Mouse (Mus musculus) left cerebral cortex, postnatal 14 days (tissue): ENCODE data around the gene Hps1. TPM values are rescaled to one million over a fixed set of nuclear protein-coding genes. Genes with fewer than 3 reads are reported as not detected.

Experiments
- DNase-seq, 2 experiments: peaks; one replicate each; pipeline ENCODE4 v3.0.0; 2021 to 2022; ENCODE audit warnings: low spot score in 2 of 2, mixed read lengths in 1 of 2
- intact Hi-C: fragments of 180-260 bp; cut with DNase I; formaldehyde crosslinking; loops from one replicate; pipeline ENCODE4 v1.15.1; 2025
- total RNA-seq, 2 experiments: library from RNA; stranded (reverse); gene quantifications; 2 replicates each; pipeline ENCODE4 v1.2.3; 2021

Gene Hps1
- total RNA-seq, 2 experiments from 2014 or later, result 9.4 to 11.1 TPM

DNA sequence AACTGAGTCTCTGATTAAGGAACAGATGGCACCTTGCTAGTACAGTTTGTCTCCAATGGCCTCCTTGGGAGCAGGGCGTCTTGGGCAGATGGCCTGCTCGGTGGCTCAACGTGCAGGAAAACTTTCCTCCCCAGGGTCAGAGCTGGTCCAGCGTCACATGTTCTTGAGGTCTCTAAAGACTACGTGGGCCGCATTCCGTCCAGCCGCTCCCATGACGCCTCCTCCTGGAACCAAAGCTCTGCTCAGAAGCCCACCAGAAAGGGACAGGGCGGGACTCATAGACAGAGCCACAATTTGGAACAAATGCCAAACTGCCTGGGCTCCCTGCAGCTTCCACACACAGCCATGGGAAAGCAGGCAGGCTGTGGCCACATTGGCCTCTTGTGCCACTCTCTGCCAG lies 53.0 kb downstream of the Hps1 start:
- DNase-seq, result no peak
- intact Hi-C loops, result no loop called here

DNA sequence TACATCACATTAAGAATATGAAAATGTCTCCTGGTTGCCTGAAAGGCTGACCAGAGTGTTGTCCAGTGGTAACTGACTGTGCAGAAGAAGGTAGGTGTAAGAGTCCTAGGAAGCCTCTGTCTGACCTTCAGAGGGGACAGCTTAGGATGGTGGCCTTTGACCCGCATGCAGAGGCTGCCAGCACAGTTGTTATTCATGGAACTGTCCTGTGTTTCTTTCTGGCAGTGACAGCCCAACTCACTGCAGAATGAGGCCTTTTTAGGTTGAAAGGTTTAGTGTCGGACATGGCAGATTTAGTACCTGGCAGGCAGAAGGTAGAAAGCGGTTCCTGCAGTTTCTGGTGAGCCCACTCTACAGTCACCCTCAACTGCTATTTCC lies 53.8 kb downstream of the Hps1 start:
- intact Hi-C loops, result no loop called here
- no peak for DNase-seq

DNA sequence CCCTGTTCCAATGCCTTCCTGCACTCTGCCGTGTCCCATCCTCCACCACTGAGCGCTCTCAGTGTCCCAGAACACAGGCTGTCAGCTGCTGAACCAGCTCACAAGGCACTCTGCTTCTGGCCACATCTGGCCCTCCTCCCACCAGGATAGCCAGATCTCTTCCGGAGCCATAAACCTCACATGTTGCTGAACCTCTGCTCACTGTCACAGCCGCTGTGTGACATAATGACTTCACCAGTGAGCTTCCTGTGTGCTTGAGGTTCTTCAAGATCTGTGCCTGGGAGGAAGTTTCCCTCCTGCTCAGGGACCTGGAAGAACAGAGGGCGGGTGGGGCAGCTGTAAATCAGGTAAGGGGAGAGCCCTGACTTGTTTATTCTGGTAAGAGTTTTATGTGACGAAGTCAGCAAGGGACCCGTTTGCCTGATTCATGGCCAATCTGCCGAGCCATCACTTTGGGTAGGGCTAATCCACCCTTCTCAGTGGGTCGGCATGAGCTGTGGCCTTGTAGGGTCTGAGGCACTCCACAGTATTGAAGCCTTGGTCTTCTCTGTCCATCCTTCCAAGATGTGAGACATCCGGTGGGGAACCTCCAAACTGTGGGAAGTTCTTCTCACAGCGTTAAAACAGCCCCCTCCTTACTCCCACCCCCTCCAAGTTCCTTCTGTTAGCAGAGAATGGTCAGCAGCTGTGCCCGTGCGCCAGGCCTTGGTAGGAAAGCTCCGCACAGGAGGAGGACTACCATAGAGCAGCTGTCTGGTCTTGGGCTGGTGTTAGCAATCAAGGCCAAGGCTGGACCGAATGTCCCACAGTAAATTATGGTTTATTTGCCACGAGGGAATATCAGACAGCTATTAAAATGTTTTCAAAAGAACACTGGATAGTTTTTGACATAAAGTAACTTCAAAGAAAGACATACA lies 54.5 kb downstream of the Hps1 start:
- intact Hi-C loops, result no loop called here
- DNase-seq, result no peak

DNA sequence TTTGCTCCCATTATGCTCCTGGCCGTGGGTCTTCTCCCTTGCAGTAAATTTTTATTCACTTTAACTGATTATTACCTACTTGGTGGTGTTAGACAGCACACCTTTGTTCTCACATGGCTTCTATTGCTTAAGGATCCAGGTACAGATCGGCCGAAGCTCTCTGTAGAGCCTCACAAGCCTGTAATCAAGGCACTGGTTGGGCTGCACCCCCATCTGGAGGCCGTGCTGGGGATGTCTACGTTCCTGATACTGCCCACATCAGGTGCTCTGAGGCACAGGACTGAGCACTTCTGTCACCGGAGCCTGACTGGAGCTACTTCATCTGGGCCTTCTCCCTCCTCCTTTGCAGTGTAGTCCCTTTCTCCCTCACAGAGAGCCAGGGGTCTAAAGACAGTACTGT lies 56.5 kb downstream of the Hps1 start:
- DNase-seq, result no peak
- intact Hi-C loops, result no loop called here

DNA sequence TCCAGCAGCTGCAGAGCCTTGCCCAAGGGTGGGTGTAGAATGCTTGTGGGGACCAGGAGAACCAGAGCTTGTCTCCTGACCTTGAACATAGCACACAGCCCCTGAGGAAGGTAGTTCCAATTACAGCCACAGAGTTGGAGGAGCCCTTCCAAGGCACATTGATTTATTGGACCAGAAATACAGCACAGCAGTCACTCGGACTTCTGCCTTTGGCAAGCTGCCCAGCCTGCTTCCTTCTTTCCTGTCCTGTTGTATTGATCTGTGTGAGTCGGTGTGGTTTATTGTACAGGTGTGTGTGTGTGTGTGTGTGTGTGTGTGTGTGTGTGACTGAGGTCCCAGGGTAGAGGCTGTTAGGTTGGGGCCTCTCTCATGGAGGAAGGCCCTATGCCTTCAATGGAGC lies 57.3 kb downstream of the Hps1 start:
- intact Hi-C loops, result no loop called here
- no peak for DNase-seq

DNA sequence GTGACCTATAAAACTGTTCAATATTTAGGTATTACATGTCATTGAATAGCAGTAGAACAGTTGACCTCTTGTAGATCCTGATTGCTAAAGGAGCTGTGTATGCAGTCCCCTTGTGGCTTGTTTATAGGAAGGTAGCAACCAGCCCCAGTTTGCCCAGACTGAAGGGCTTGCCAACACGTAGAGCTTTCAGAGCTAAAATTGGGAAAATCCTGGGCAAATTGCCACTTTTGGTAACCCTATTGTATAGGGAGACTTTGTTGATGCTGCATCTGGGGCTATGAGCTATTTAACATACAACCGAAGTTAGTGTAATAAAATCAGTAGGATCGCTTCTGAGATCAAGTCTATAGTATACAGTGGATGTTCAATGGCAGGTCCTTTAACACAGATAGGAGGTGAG lies 61.7 kb downstream of the Hps1 start:
- DNase-seq, result no peak

DNA sequence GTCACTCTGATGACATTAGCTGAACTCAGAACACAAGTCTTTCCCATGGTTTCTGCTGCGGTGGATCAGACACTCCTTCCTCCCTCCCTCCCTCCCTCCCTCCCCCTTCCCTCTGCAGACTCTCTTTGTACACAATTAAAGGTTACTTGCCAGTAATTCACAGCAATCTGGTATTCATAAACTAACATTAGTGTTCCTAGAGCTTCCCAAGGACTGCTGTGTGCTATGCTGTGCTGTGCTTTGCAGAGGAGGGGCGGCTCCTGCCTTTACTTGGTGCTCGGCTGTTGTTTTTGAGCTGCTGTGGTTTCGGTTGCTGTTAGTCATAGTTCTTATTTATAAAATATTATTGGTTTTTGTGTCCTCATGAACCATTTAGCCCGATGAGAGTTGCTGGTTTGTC lies 62.1 kb downstream of the Hps1 start:
- no peak for DNase-seq
- intact Hi-C loops, result no loop called here

More for the DNA sequence above, 61.7 kb downstream of the Hps1 start:
- intact Hi-C loops, result no loop called here

DNA sequence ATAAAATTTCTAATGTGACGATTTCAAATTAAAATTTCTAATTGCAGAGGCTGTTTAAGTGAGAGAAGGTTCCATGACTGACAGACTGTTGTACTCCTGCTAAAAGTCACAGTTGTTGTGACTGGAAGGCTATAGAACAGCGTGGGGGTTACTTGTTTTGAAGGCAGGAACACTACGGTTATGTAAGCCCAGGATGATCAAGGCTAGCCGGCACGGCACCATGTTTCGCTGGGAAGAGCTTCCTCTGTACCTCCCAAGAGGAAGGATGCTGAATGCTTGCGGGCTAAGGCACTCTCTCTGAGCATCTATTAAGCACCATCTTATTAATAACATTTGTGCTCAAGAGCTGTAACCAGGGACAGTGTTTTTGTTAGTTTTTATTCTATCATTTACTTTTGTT lies 63.3 kb downstream of the Hps1 start:
- intact Hi-C loops, result no loop called here
- no peak for DNase-seq

DNA sequence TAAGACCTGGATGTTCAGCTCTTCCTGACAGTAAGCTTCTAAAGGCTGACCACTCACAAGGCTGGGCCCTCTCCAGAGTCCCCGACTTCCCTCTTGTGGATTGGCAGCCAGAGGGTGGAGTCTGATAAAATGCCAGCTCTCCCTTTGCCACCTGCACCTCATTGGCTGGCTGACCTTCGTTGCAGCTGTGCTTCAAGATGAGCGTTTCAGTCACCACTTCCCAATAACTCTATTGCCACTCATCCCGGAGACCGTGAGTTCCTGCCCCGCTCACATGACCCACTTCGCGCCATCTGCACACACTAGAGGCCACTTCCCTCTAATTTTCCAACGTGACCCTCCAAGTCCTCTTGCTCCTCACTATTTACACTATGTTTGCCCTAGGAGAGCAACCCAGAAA lies 66.0 kb downstream of the Hps1 start:
- intact Hi-C loops, result no loop called here

More for the DNA sequence above, 66.0 kb downstream of the Hps1 start:
- DNase-seq, result no peak

Other genes starting within 250 kb of the Hps1 start
- gene Loxl4, start 167.2 kb downstream of the Hps1 start, total RNA-seq, result under 1 TPM in 1 of 2 experiments, not detected in 1; 0.30 TPM
- 1 to 10 TPM; 2.8 to 2.9 TPM for gene Pyroxd2, start 27.2 kb downstream of the Hps1 start, total RNA-seq